Mouse (Mus musculus) liver, embryonic 14.5 days (tissue): ENCODE results near the gene Hcst. TPM values are rescaled to one million over a fixed set of nuclear protein-coding genes. Genes with fewer than 3 reads are reported as not detected.
A peak's percentile ranks its signal among the peaks of the same experiment; 100 is the strongest.

Experiments
- ATAC-seq: fragments of 200-750 bp; cut with Nextera tagmentation; 2 replicates; pipeline ENCODE4 v1.8.0; 2017; ENCODE audit warnings: moderate number of reproducible peaks, mild to moderate bottlenecking, moderate library complexity; ENCODE audit not compliant: insufficient read depth
- DNase-seq, 3 experiments: peaks; one replicate each; pipeline ENCODE4 v3.0.0-alpha.2; 2012 to 2013; ENCODE audit warnings: low read depth in 3 of 3, low spot score in 3 of 3
- H3K27ac ChIP-seq: fragments of 300-500 bp; sonication (generic); 2 replicates; pipeline ENCODE4 v1.5.1; 2014; ENCODE audit warnings: moderate library complexity, mild to moderate bottlenecking, control low read depth, inconsistent platforms
- H3K27me3 ChIP-seq: fragments of 300-500 bp; sonication (generic); 2 replicates; pipeline ENCODE4 v1.6.1; 2014; ENCODE audit warnings: mild to moderate bottlenecking, low read length, moderate library complexity; ENCODE audit not compliant: control insufficient read depth, insufficient read depth
- H3K36me3 ChIP-seq: fragments of 300-500 bp; sonication (generic); replicated peaks from 2 replicates; pipeline ENCODE4 v1.6.1; 2014; ENCODE audit warnings: low read depth; ENCODE audit not compliant: control insufficient read depth, insufficient read depth
- H3K4me1 ChIP-seq, 2 experiments: fragments of 200-500 bp in 1 of 2; fragments of 300-500 bp in 1 of 2; sonication (generic) in 1 of 2; replicated peaks; 2 replicates each; pipeline ENCODE4 v1.6.1; 2012 to 2014; ENCODE audit warnings: antibody characterized with exemption in 1 of 2, inconsistent platforms in 1 of 2, low read length in 1 of 2; ENCODE audit not compliant: control insufficient read depth in 2 of 2, insufficient read depth in 2 of 2
- H3K4me2 ChIP-seq: fragments of 300-500 bp; sonication (generic); 2 replicates; pipeline ENCODE4 v1.6.1; 2014; ENCODE audit warnings: low read depth, mild to moderate bottlenecking, control low read depth, moderate library complexity
- H3K4me3 ChIP-seq, 2 experiments: fragments of 200-500 bp in 1 of 2; fragments of 300-500 bp in 1 of 2; sonication (generic) in 1 of 2; 2 replicates each; pipeline ENCODE4 v1.5.1; 2012 to 2014; ENCODE audit warnings: low read depth in 2 of 2, low read length in 2 of 2, mild to moderate bottlenecking in 2 of 2, control low read depth in 1 of 2, inconsistent platforms in 1 of 2, moderate library complexity in 1 of 2; ENCODE audit not compliant: insufficient read depth in 1 of 2
- H3K9ac ChIP-seq: fragments of 300-500 bp; sonication (generic); replicated peaks from 2 replicates; pipeline ENCODE4 v1.6.1; 2014; ENCODE audit warnings: mild to moderate bottlenecking, control low read depth, moderate library complexity
- H3K9me3 ChIP-seq: fragments of 300-500 bp; sonication (generic); 2 replicates; pipeline ENCODE4 v1.6.1; 2016; ENCODE audit warnings: low read length, mixed read lengths; ENCODE audit not compliant: control insufficient read depth
- CTCF ChIP-seq: IDR thresholded peaks from 2 replicates; pipeline ENCODE4 v1.5.1; 2016; ENCODE audit warnings: antibody characterized with exemption, low read depth, control low read depth
- EP300 ChIP-seq: IDR thresholded peaks from 2 replicates; pipeline ENCODE4 v1.6.1; 2016; ENCODE audit warnings: antibody characterized with exemption, low read depth
- WGBS: fragments of 180-500 bp; shearing (Covaris S2); extraction: QIAGEN DNeasy Blood & Tissue Kit; methylation state at CpG from one replicate; pipeline ENCODE4 v1.1.7; 2014; ENCODE audit not compliant: insufficient replicate concordance; 5-methylcytosine and 5-hydroxymethylcytosine counted together
- polyA plus RNA-seq, 2 experiments: library from polyadenylated mRNA; depleted of rRNA in 1 of 2; stranded (reverse) in 1 of 2; unstranded in 1 of 2; fragments of >200 nt; fragmentation: Nextera tagmentation in 1 of 2; extraction: Ambion mirVana in 1 of 2; gene quantifications; 2 replicates each; pipeline versions ENCODE4 v1.2.1 to v1.2.3; 2012 to 2014

The Hcst gene
- polyA plus RNA-seq, 2 experiments = 3.3 to 4.9 TPM

DNA sequence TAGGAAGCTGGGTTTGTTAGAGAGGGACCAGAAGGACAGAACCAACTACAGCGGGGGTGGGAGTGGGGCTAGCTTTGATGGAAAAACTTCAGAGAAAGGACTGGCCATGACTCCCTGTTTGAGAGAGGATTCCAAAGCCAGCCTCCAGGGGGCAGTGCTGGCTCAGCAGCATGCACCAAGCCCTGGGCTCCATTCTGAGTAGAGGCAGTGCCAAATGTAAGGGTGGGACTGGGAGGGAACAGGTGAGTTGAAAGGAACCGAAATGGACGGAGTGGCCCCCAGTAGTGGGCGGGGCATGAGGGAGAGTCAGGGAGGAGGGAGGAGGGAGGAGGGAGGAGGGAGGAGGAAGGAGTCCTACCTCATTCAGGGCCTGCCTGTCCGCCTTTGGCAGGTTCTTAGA lies 21.0 kb upstream of the Hcst start:
- 25% methylated on average over 4 of the region's 5 CpGs for WGBS
- DNase-seq (no peak), ATAC-seq (no peak)
- Histone ChIP-seq H3K27ac (no peak overlapping the region), H3K4me3 (no peak overlapping the region), H3K36me3 (no peaks in the 10 kb centered on the region), H3K9ac (no peak overlapping the region), H3K9me3 (no peaks in the 10 kb centered on the region), H3K4me1 (no peaks in the 10 kb centered on the region; a peak in 1 of 4 replicates), H3K27me3 (peaks cover 20% of the 10 kb centered on the region), H3K4me2 (no peak overlapping the region)
- no peak for TF ChIP-seq EP300
- TF ChIP-seq CTCF = peak; percentile 86

DNA sequence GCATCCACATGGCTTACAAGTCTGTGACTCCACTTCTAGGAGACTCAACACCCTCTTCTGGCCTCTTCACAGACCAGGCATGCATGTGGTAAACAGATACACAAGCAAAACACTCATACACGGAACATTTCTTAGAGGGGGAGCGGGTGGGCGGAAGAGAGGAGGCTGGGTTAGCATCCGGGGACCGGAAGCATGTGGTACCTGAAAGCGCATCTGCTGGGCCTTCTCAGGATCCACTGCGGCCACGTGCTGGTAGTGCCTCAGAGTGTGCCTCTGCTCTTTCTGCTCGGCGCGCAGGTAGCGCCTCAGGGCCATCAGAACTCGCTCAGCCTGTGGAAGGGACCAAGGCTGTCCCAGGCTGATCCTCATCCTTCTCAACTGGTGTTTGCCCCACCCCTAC lies 20.1 kb upstream of the Hcst start:
- H3K4me2 ChIP-seq = no peak overlapping the region
- 52% methylated on average over 13 of the region's 13 CpGs for WGBS
- peaks cover 10% of the 10 kb centered on the region for H3K27me3 ChIP-seq
- no peaks in the 10 kb centered on the region for H3K9me3 ChIP-seq
- no peak overlapping the region for H3K27ac ChIP-seq
- no peaks in the 10 kb centered on the region; a peak in 1 of 4 replicates for H3K4me1 ChIP-seq
- H3K9ac ChIP-seq = no peak overlapping the region
- no peak for DNase-seq
- no peak for TF ChIP-seq EP300
- no peak for TF ChIP-seq CTCF
- no peaks in the 10 kb centered on the region for H3K36me3 ChIP-seq
- H3K4me3 ChIP-seq = no peak overlapping the region
- ATAC-seq = no peak

DNA sequence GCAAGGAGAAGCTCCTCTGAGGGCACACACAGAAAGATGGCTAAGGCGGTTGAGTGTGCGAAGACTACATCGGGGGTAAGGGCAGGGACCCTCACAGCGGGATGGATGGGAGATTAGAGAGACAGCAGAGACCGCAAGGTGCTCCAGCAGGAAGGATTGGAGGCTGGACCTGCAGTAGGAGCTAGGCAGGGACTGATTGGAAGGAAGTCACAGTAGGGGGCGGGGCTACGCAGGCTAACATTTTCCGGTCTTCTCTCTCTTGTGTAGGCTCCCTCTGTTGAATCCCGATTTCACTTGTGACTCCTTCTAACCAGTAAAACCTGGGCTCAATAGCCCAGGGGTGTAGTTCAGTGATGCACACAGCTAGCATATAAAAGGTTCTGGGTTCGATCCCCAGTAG lies 17.2 kb upstream of the Hcst start:
- DNase-seq (no peak), ATAC-seq (no peak)
- H3K27ac ChIP-seq = no peak overlapping the region
- H3K9ac ChIP-seq = no peak overlapping the region
- no peaks in the 10 kb centered on the region for H3K27me3 ChIP-seq
- H3K36me3 ChIP-seq = no peaks in the 10 kb centered on the region
- H3K4me3 ChIP-seq = no peak overlapping the region
- no peak for TF ChIP-seq EP300
- no peak for TF ChIP-seq CTCF
- 12% methylated on average over 10 of the region's 10 CpGs for WGBS
- H3K9me3 ChIP-seq = no peaks in the 10 kb centered on the region
- no peaks in the 10 kb centered on the region for H3K4me1 ChIP-seq
- H3K4me2 ChIP-seq = no peak overlapping the region

DNA sequence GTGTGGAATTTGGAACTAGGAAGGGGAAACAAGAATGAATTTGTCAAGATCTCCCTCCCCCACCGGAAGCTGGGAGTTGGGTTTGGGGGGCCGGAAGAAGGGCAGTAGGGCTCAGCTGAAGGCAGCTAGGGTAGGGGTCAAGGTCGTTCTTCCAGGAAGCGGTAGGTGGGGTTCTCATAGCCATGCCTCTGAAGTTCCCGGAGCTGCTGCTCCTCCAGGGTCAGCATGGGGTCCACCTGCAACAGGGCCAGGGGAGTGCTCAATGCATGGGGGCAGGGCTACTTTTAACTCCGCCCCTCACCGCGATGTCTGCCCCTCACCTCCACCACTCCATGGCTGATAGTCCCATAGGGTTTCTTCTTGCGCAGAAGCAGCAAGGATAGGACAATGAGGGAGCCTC lies 15.5 kb upstream of the Hcst start:
- TF ChIP-seq EP300 (no peak), CTCF (no peak)

DNA sequence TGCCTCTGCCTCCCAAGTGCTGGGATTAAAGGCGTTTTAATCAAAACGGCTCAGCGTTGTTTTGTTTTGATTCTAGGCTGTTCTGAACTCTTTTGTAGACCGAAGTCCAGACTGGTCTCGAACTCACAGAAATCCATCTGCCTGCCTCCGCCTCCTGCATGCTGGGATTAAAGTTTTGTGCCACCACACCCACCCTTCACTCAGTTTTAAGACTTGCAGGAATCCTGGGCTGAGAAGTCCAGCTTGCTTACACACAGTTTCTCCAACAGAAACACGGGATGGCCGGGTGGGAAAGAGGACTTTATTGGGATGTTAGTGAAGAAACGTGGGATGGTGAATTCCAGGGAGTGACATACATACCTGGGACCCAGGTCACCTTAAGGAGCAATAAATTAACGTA lies 15.0 kb upstream of the Hcst start:
- H3K36me3 ChIP-seq = no peaks in the 10 kb centered on the region
- no peaks in the 10 kb centered on the region for H3K4me1 ChIP-seq
- DNase-seq = no peak
- no peak overlapping the region for H3K9ac ChIP-seq
- no peak overlapping the region for H3K4me2 ChIP-seq
- H3K9me3 ChIP-seq = no peaks in the 10 kb centered on the region
- ATAC-seq = no peak
- no peak overlapping the region for H3K4me3 ChIP-seq
- TF ChIP-seq CTCF (no peak), EP300 (no peak)
- H3K27ac ChIP-seq = no peak overlapping the region
- WGBS = 44% methylated on average over 10 of the region's 10 CpGs
- H3K27me3 ChIP-seq = no peaks in the 10 kb centered on the region

More for the DNA sequence above, 15.5 kb upstream of the Hcst start:
- 38% methylated on average over 9 of the region's 9 CpGs for WGBS
- H3K9ac ChIP-seq = no peak overlapping the region
- no peaks in the 10 kb centered on the region for H3K27me3 ChIP-seq
- ATAC-seq (no peak), DNase-seq (no peak)
- no peak overlapping the region for H3K4me3 ChIP-seq
- H3K27ac ChIP-seq = no peak overlapping the region
- no peaks in the 10 kb centered on the region for H3K36me3 ChIP-seq
- H3K9me3 ChIP-seq = no peaks in the 10 kb centered on the region
- no peaks in the 10 kb centered on the region for H3K4me1 ChIP-seq
- H3K4me2 ChIP-seq = no peak overlapping the region

DNA sequence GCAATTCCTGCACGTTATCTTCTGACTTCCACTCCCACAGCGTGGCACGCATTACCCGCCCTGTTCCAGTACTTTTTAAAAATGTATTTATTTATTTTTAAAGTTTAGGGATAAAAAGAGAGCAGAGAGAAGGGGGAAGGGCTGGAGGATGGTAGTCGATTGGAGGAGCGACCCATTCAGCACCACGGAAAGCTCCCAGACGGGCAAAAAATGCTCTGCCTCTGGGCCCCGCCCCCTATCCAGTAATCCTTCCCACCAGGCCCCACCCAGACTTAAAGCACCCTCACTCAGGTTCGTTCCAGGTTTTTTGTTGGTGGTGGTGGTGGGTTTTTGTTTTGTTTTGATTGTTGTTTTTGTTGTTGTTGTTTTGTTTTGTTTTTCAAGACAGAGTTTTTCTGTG lies 14.6 kb upstream of the Hcst start:
- DNase-seq = no peak
- WGBS = under 1% methylated on average over 10 of the region's 10 CpGs
- TF ChIP-seq CTCF = no peak
- no peak for TF ChIP-seq EP300

More for the DNA sequence above, 14.6 kb upstream of the Hcst start:
- Histone ChIP-seq H3K9ac (no peak overlapping the region), H3K27me3 (no peaks in the 10 kb centered on the region), H3K4me2 (no peak overlapping the region), H3K36me3 (no peaks in the 10 kb centered on the region), H3K9me3 (no peaks in the 10 kb centered on the region), H3K4me3 (no peak overlapping the region), H3K27ac (no peak overlapping the region), H3K4me1 (no peaks in the 10 kb centered on the region)
- ATAC-seq = no peak
